Mouse (Mus musculus): Measurements from ENCODE around the gene Sgsm3.

GRCm38 (mm10) chr15:80949431-80949830 is 28.1 kb upstream of the Sgsm3 start:
- TF ChIP-seq CTCF (conservative IDR thresholded peaks at IDR 0.05; ENCODE audit: insufficient read depth, insufficient read length, low read depth, low read length), result no peak
- TF ChIP-seq POLR2A (IDR thresholded peaks at IDR 0.05; ENCODE audit: low read depth, low read length), result no peak

Measured in kidney, adult 2 months (tissue).